Mouse (Mus musculus) 416B (cell line): Measurements from ENCODE around the gene Myo1e.

Source experiments
- DNase-seq: peaks from one replicate; pipeline ENCODE4 v3.0.0; 2011; ENCODE audit warnings: low read depth

Gene Myo1e

DNA sequence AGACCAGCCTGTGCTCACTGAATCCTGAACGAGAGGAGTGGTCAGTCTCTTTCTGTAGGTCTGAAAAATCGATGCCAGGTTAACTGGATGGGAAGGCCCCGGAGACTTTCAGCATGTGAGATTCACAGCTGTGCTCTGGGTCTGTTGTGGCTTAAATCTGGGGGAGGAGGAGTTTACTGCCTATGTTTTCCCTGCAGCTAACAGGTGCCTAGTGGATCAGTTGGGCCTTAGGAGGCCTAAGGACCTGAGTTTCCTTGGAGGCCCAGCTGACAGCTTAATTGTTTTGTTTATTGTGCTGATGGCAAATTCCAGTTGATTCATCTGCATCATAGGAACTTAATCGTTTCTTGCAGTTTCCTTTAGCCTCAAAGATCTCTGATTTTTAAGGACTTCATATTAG, 16.0 kb downstream of the Myo1e start:
- DNase-seq: no peak

- DNase-seq: no peak
Measured at GRCm38 (mm10) chr9:70224046-70224445, 16.9 kb downstream of the Myo1e start.

DNA sequence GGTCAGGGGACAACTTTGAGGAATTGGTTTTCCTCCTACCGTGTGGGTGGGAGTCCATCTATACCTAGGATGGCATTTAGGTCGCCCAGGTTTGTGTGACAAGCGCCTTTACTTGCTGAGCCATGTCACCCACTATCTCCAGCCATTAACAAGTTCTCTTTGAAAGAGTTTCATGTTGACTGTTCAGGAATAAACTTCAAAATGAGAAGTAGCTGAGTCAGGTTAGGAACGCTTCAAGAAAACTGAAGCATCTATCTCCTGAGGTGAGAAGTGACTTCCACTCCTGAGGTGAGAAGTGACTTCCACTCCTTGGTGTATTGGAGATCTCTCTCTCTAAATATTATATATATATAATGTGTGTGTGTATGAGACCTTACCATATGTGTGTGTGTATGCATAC, 19.2 kb downstream of the Myo1e start:
- DNase-seq: no peak

DNA sequence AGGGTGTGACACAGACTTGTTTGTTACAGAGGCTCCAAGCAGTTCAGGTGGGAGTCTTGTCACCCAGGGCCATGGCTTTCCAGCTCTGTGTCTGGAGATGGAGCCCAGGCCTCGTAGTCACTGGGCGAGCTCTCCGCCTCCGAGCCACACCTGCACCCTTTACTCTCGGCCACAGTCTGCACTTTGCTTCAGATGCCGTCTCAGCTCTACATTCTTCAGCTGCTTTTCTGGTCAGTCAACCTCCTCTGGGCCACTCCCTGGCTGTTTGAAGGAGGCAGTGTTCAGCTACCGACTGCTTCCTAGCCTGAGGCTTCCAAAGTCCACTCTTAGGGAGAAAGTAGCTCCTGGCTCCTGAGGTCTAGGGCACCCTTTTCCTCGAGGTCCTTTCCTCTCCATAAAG, 22.7 kb downstream of the Myo1e start:
- no peak for DNase-seq

GRCm38 (mm10) chr9:70232044-70233010, 25.2 kb downstream of the Myo1e start:
- DNase-seq: no peak

DNA sequence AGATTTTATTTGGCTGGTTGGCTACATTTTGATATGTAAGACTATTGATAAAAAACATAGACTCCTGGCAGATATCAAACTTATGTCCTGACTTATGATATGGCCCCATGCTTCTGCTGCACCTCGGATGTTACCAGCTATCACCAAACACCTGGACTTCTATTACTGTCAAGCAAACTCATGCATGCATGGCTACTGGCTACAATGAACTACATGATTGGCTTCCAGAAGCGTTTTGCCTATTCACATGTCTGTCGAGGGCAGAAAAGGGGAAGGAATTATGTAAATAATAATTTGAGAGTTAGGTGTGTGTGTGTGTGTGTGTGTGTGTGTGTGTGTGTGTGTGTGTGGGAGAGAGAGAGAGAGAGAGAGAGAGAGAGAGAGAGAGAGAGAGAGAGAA, 30.0 kb downstream of the Myo1e start:
- no peak for DNase-seq

GRCm38 (mm10) chr9:70237561-70237960, 30.4 kb downstream of the Myo1e start:
- DNase-seq: peak; percentile 87

DNA sequence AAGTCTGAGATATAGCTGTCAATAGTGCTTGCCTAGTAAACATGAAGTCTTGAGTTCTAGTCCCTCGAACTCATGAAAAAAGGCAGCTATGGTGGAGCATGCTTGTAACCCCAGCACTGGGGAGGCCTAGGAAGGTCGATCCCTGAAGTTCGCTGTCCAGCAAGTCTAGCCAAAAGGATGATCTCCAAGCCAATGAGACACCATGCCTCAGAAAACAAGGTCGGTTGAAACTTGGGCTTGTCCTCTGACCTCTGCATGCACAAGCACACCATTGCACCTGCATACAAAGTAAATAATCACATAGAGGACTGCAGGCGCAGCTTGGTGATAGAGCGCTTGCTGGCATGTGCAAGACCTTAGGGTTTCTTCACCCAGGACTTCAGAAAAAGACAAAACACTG, 31.2 kb downstream of the Myo1e start:
- no peak for DNase-seq

GRCm38 (mm10) chr9:70239229-70239628, 32.1 kb downstream of the Myo1e start:
- no peak for DNase-seq

- no peak for DNase-seq
Measured at GRCm38 (mm10) chr9:70240703-70241410, 33.7 kb downstream of the Myo1e start.

- no peak for DNase-seq
Measured at GRCm38 (mm10) chr9:70241411-70241961, 34.3 kb downstream of the Myo1e start.

- DNase-seq: peak; percentile 24
Measured at GRCm38 (mm10) chr9:70242112-70242862, 35.1 kb downstream of the Myo1e start.

GRCm38 (mm10) chr9:70243241-70243640, 36.1 kb downstream of the Myo1e start:
- DNase-seq: no peak

DNA sequence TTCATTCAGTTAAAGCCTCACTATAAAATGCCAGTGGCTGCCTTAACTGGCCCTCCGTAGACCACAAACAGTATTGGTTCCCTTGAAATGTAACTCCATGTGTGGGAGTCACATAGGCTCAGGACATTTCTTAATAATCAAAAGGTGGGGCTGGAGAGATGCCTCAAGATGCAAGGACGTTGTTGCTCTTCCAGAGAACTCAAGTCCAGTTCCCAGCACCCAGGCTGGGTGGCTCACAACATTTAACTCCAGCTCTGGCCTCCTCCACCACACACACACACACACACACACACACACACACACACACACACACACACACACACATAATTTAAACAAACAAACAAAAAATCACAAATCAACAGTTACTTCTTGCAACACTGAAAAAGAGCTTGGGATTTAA, 36.6 kb downstream of the Myo1e start:
- no peak for DNase-seq

GRCm38 (mm10) chr9:70244115-70244514, 37.0 kb downstream of the Myo1e start:
- DNase-seq: no peak

GRCm38 (mm10) chr9:70245040-70245439, 37.9 kb downstream of the Myo1e start:
- DNase-seq: no peak

DNA sequence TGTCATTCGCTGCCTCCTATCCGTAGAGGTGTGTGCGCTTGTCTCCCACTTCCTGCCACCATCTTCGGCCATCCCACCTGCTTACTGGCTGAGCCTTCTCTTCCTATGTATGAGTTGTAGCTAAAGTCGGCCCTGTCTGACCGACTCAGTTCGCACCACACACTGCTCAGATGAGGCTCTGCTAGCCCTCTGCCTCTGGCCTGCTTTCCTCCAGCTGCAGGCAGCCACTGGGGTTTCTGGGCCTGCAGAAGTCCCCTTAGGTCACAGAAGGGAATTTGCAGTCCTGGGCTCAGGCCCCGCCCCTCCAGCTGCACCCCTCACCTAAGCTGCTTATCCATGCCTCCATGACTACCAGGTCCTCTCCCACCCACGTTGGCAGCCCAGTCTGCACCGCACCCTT, 39.3 kb downstream of the Myo1e start:
- no peak for DNase-seq

DNA sequence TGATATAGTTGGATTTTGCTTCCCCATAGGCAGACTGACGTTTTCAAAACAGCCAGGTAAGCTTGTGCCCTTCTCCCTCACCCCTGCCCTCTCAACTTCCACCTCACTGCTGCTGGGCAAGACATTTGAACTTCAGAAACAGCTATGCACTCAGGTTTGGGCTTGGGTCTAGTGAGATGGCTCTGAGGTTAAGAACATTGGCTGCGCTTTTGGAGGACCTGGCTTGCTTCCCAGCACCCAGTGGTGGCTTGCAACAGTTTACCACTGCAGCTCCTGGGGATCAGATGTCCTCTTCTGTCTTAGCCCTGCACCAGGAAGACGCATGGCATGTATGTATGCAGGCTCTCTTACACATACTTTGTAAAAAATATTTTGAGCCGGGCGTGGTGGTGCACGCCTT, 40.9 kb downstream of the Myo1e start:
- no peak for DNase-seq

- peak; percentile 36 for DNase-seq
Measured at GRCm38 (mm10) chr9:70248826-70249225, 41.7 kb downstream of the Myo1e start.

DNA sequence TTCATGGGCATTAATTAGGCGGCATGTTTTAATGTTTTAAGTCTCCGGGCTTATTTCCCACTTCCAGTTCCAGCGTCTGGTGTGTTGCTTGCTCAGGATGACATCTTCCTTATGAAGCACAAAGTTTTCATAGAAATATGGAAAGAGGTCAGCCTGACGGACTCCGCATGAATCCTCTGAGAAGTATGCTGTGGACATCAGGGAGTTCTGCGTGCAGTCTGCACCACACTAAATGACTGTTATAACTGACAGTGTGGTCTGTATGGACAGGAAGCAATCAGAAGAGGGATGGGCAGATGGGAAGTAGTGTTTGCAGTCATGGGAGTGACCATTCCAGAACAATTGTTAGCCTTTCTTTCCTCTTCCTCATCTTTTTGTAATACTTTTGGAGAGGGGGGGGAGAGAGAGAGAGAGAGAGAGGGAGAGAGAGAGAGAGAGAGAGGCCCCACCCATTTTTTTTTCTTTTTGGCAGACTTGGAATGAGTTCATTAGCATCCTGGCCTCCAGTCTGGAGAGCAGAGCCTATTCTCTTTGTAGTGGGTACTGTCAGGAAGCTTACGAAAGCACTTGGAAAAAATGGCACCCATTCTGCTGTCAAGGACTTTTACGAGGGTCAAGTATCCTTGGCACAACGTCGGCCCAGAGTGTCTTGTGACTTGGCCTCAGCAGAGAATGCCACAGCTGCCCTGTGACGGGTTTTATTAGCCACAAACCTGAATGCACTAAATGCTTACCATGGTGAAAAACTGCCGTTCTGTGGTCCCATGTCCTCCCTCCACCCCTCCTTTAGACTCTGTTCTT, 42.9 kb downstream of the Myo1e start:
- DNase-seq: no peak

GRCm38 (mm10) chr9:70251441-70251985, 44.4 kb downstream of the Myo1e start:
- DNase-seq: no peak
